Mouse (Mus musculus) lung, postnatal 36 days (tissue): ENCODE results near the gene Wdr20.
"Not testable (repeated sequence)": the region's sequence is repeated elsewhere in the genome, so short reads cannot be mapped to it uniquely, and the experiment has no call there.

Experiments
- DNase-seq: peaks from one replicate; pipeline ENCODE4 v3.0.0; 2022; ENCODE audit warnings: mixed read lengths

The Wdr20 gene

GRCm38 (mm10) chr12:110737170-110738157 is at the start of gene Wdr20:
Gene Wdr20 (plus strand): TSS chr12:110737944.
- peak; percentile 96 for DNase-seq

GRCm38 (mm10) chr12:110688921-110689320 is 48.8 kb upstream of the Wdr20 start:
- not testable (repeated sequence) for DNase-seq

GRCm38 (mm10) chr12:110689919-110690643 is 47.7 kb upstream of the Wdr20 start:
- DNase-seq: no peak

- DNase-seq: not testable (repeated sequence)
Observed at GRCm38 (mm10) chr12:110693378-110693777, 44.4 kb upstream of the Wdr20 start.

GRCm38 (mm10) chr12:110695676-110696171 is 42.0 kb upstream of the Wdr20 start:
- DNase-seq: peak; percentile 50

- peak; percentile 97 for DNase-seq
Observed at GRCm38 (mm10) chr12:110696173-110696974, 41.4 kb upstream of the Wdr20 start.

GRCm38 (mm10) chr12:110696975-110697400 is 40.8 kb upstream of the Wdr20 start:
- no peak for DNase-seq

- no peak for DNase-seq
Observed at GRCm38 (mm10) chr12:110697457-110697856, 40.3 kb upstream of the Wdr20 start.

- no peak for DNase-seq
Observed at GRCm38 (mm10) chr12:110698080-110698479, 39.7 kb upstream of the Wdr20 start.

- no peak for DNase-seq
Observed at GRCm38 (mm10) chr12:110698523-110699170, 39.1 kb upstream of the Wdr20 start.

- DNase-seq: no peak
Observed at GRCm38 (mm10) chr12:110699171-110699547, 38.6 kb upstream of the Wdr20 start.

- no peak for DNase-seq
Observed at GRCm38 (mm10) chr12:110700730-110701129, 37.0 kb upstream of the Wdr20 start.

GRCm38 (mm10) chr12:110701363-110701762 is 36.4 kb upstream of the Wdr20 start:
- not testable (repeated sequence) for DNase-seq

- DNase-seq: no peak
Observed at GRCm38 (mm10) chr12:110702556-110702955, 35.2 kb upstream of the Wdr20 start, which contains the start of gene Hsp90aa1. Gene Hsp90aa1 (minus strand): TSS chr12:110702728.

- peak; percentile 93 for DNase-seq
Observed at GRCm38 (mm10) chr12:110703008-110703471, 34.7 kb upstream of the Wdr20 start.

- no peak for DNase-seq
Observed at GRCm38 (mm10) chr12:110703682-110704081, 34.1 kb upstream of the Wdr20 start.

GRCm38 (mm10) chr12:110705419-110705818 is 32.3 kb upstream of the Wdr20 start:
- DNase-seq: not testable (repeated sequence)

- DNase-seq: peak; percentile 75
Observed at GRCm38 (mm10) chr12:110706337-110707231, 31.2 kb upstream of the Wdr20 start.

- no peak for DNase-seq
Observed at GRCm38 (mm10) chr12:110707451-110707850, 30.3 kb upstream of the Wdr20 start.

- DNase-seq: no peak
Observed at GRCm38 (mm10) chr12:110711270-110711669, 26.5 kb upstream of the Wdr20 start.

- DNase-seq: no peak
Observed at GRCm38 (mm10) chr12:110713784-110714183, 24.0 kb upstream of the Wdr20 start.
